Comparison of ENCODE assay signal across 27 mouse cellular contexts in the genomic region with DNA sequence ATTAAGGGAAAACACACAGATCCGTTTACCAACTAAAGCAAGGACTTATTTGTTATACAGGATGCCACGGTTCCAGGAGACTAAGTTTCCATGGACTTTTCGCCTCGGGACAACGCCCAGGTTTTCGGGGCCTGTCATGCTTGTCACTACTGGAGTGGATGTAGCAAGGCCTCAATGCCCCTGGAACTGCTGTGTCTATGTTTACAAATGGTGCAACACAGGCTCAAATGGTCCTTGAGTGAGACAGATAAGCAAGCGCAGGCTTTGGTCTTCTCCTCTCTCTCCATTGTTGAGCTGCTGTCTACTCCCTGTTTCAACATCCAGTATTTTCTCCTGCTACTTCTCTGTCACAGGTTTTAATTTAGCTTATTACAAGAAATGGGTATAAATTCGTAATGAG.
"Had no signal": no experiment of that assay in that cellular context is flagged by ENCODE, and none has a peak within 500 bp of the region (broad histone marks: within the 10 kb centered on the region; RNA-seq: fewer than 3 reads in every experiment).

No protein-coding gene starts in this region.

- H3K4me3 ChIP-seq: embryonic facial prominence, embryonic 10.5 days; embryonic facial prominence, embryonic 12.5 days; embryonic facial prominence, embryonic 13.5 days; embryonic facial prominence, embryonic 15.5 days; erythroblast, embryonic 14.5 days; forebrain, embryonic 10.5 days; forebrain, embryonic 12.5 days; forebrain, embryonic 13.5 days; forebrain, embryonic 15.5 days; gastrocnemius, adult 2 months; heart, adult 2 months had no signal

- H3K9me3 ChIP-seq: embryonic facial prominence, embryonic 10.5 days; embryonic facial prominence, embryonic 12.5 days; embryonic facial prominence, embryonic 13.5 days; embryonic facial prominence, embryonic 15.5 days; forebrain, embryonic 10.5 days; forebrain, embryonic 12.5 days; forebrain, embryonic 13.5 days; forebrain, embryonic 15.5 days had no signal

- ATAC-seq: forebrain, embryonic 13.5 days; forebrain, embryonic 14.5 days; forebrain, embryonic 15.5 days; forebrain, embryonic 16.5 days; forebrain, postnatal 0 days had no signal

- H3K36me3 ChIP-seq: embryonic facial prominence, embryonic 10.5 days; embryonic facial prominence, embryonic 12.5 days; embryonic facial prominence, embryonic 13.5 days; embryonic facial prominence, embryonic 15.5 days; forebrain, embryonic 10.5 days; forebrain, embryonic 12.5 days; forebrain, embryonic 15.5 days had no signal

- DNase-seq: cerebellum, adult 9-10 months; cerebellum, adult 9-11 months; cerebellum, postnatal 10 days; cerebellum, postnatal 14 days; cerebellum, postnatal 25 days; cerebellum, postnatal 36 days; embryo, embryonic 11 days; forebrain, postnatal 0 days; gastrocnemius, adult 2 months; gastrocnemius, postnatal 10 days; gastrocnemius, postnatal 14 days; gastrocnemius, postnatal 25 days; gastrocnemius, postnatal 36 days; heart, adult 11 months; heart, adult 18-20 months; heart, adult 2 months had no signal

- H3K27me3 ChIP-seq: embryonic facial prominence, embryonic 12.5 days; embryonic facial prominence, embryonic 13.5 days; embryonic facial prominence, embryonic 15.5 days; forebrain, embryonic 12.5 days; forebrain, embryonic 13.5 days; forebrain, embryonic 15.5 days had no signal

- H3K9ac ChIP-seq: embryonic facial prominence, embryonic 12.5 days; embryonic facial prominence, embryonic 13.5 days; embryonic facial prominence, embryonic 15.5 days; forebrain, embryonic 12.5 days; forebrain, embryonic 13.5 days; forebrain, embryonic 15.5 days; forebrain, postnatal 0 days had no signal

- H3K27ac ChIP-seq: embryonic facial prominence, embryonic 10.5 days; embryonic facial prominence, embryonic 12.5 days; embryonic facial prominence, embryonic 13.5 days; embryonic facial prominence, embryonic 15.5 days; forebrain, embryonic 10.5 days; forebrain, embryonic 12.5 days; forebrain, embryonic 13.5 days; forebrain, embryonic 15.5 days; gastrocnemius, adult 2 months; heart, adult 2 months had no signal

- H3K4me1 ChIP-seq: embryonic facial prominence, embryonic 10.5 days; forebrain, embryonic 10.5 days; forebrain, embryonic 12.5 days; forebrain, embryonic 13.5 days; forebrain, embryonic 15.5 days had no signal

- H3K4me2 ChIP-seq: embryonic facial prominence, embryonic 12.5 days; embryonic facial prominence, embryonic 13.5 days; embryonic facial prominence, embryonic 15.5 days; forebrain, embryonic 12.5 days; forebrain, embryonic 13.5 days; forebrain, embryonic 15.5 days had no signal
